Mouse (Mus musculus): ENCODE results near the gene Fam20a. TPM values are rescaled to one million over a fixed set of nuclear protein-coding genes. Genes with fewer than 3 reads are reported as not detected.
"Not testable (repeated sequence)": the region's sequence is repeated elsewhere in the genome, so short reads cannot be mapped to it uniquely, and the experiment has no call there.

Fam20a gene
- polyA plus RNA-seq, 1 experiment from 2014 or later = 1.2 TPM

- Histone ChIP-seq H3K27me3 (ENCODE audit: poor library complexity, severe bottlenecking) (peaks cover 18% of the 10 kb centered on the region), H3K9me3 (no peaks in the 10 kb centered on the region), H3K4me3 (no peak overlapping the region), H3K27ac (no peak overlapping the region), H3K36me3 (replicated peaks) (peaks cover 37% of the 10 kb centered on the region), H3K4me1 (peaks cover 8% of the 10 kb centered on the region)
- DNase-seq (ENCODE audit: extremely low spot score, low spot score) = no peak
- 88% methylated on average over 8 of the region's 8 CpGs for WGBS
These were observed 49.7 kb downstream of the Fam20a start for GRCm38 (mm10) chr11:109672396-109672795.

- H3K4me3 ChIP-seq = no peak overlapping the region
- no peaks in the 10 kb centered on the region for H3K9me3 ChIP-seq
- no peak overlapping the region for H3K27ac ChIP-seq
- WGBS = 87% methylated on average over 5 of the region's 5 CpGs
- H3K4me1 ChIP-seq = peaks cover 6% of the 10 kb centered on the region
- peaks cover 18% of the 10 kb centered on the region for H3K27me3 ChIP-seq (ENCODE audit: poor library complexity, severe bottlenecking)
- no peak for DNase-seq (ENCODE audit: extremely low spot score, low spot score)
- H3K36me3 ChIP-seq (replicated peaks) = peaks cover 41% of the 10 kb centered on the region
These were observed 50.1 kb downstream of the Fam20a start for GRCm38 (mm10) chr11:109672021-109672324.

GRCm38 (mm10) chr11:109671136-109672020 lies 50.7 kb downstream of the Fam20a start:
- 89% methylated on average over 6 of the region's 6 CpGs for WGBS
- no peak overlapping the region for H3K4me3 ChIP-seq
- peaks cover 47% of the 10 kb centered on the region for H3K36me3 ChIP-seq (replicated peaks)
- peaks cover 18% of the 10 kb centered on the region for H3K27me3 ChIP-seq (ENCODE audit: poor library complexity, severe bottlenecking)
- H3K9me3 ChIP-seq = no peaks in the 10 kb centered on the region
- no peak for DNase-seq (ENCODE audit: extremely low spot score, low spot score)
- peaks cover under 1% of the 10 kb centered on the region; the same call in 1 of the 2 replicates for H3K4me1 ChIP-seq
- H3K27ac ChIP-seq = no peak overlapping the region

- Histone ChIP-seq H3K9me3 (no peaks in the 10 kb centered on the region), H3K4me3 (no peak overlapping the region), H3K4me1 (no peaks in the 10 kb centered on the region), H3K36me3 (replicated peaks) (peaks cover 58% of the 10 kb centered on the region), H3K27me3 (ENCODE audit: poor library complexity, severe bottlenecking) (peaks cover 10% of the 10 kb centered on the region), H3K27ac (no peak overlapping the region)
- DNase-seq (ENCODE audit: extremely low spot score, low spot score) = no peak
- WGBS = 73% methylated on average over 14 of the region's 14 CpGs
These were observed 51.8 kb downstream of the Fam20a start for GRCm38 (mm10) chr11:109670026-109670916.

- no peaks in the 10 kb centered on the region for H3K27me3 ChIP-seq (ENCODE audit: poor library complexity, severe bottlenecking)
- H3K9me3 ChIP-seq = no peaks in the 10 kb centered on the region
- H3K36me3 ChIP-seq (replicated peaks) = peaks cover 68% of the 10 kb centered on the region
- 94% methylated on average over 8 of the region's 8 CpGs for WGBS
- no peaks in the 10 kb centered on the region for H3K4me1 ChIP-seq
- no peak overlapping the region for H3K4me3 ChIP-seq
- no peak for DNase-seq (ENCODE audit: extremely low spot score, low spot score)
- H3K27ac ChIP-seq = no peak overlapping the region
These were observed 52.9 kb downstream of the Fam20a start for GRCm38 (mm10) chr11:109669149-109669708.

GRCm38 (mm10) chr11:109668115-109668725 lies 53.9 kb downstream of the Fam20a start:
- 89% methylated on average over 8 of the region's 8 CpGs for WGBS
- Histone ChIP-seq H3K36me3 (replicated peaks) (peaks cover 78% of the 10 kb centered on the region), H3K4me3 (no peak overlapping the region), H3K27ac (no peak overlapping the region), H3K27me3 (ENCODE audit: poor library complexity, severe bottlenecking) (no peaks in the 10 kb centered on the region), H3K9me3 (no peaks in the 10 kb centered on the region), H3K4me1 (no peaks in the 10 kb centered on the region)
- no peak for DNase-seq (ENCODE audit: extremely low spot score, low spot score)

- H3K27me3 ChIP-seq (ENCODE audit: poor library complexity, severe bottlenecking) = no peaks in the 10 kb centered on the region
- peaks cover 87% of the 10 kb centered on the region for H3K36me3 ChIP-seq (replicated peaks)
- H3K9me3 ChIP-seq = no peaks in the 10 kb centered on the region
- no peaks in the 10 kb centered on the region for H3K4me1 ChIP-seq
- 95% methylated on average over 19 of the region's 19 CpGs for whole genome bisulfite sequencing
- H3K4me3 ChIP-seq = no peak overlapping the region
- H3K27ac ChIP-seq = no peak overlapping the region
- DNase-seq (ENCODE audit: extremely low spot score, low spot score) = no peak
These were observed 54.7 kb downstream of the Fam20a start for GRCm38 (mm10) chr11:109667371-109667770.

GRCm38 (mm10) chr11:109666411-109666810 lies 55.7 kb downstream of the Fam20a start:
- H3K27ac ChIP-seq = no peak overlapping the region
- H3K4me1 ChIP-seq = no peaks in the 10 kb centered on the region
- 98% methylated on average over 13 of the region's 13 CpGs for WGBS
- peaks cover 96% of the 10 kb centered on the region for H3K36me3 ChIP-seq (replicated peaks)
- no peaks in the 10 kb centered on the region for H3K27me3 ChIP-seq (ENCODE audit: poor library complexity, severe bottlenecking)
- H3K9me3 ChIP-seq = no peaks in the 10 kb centered on the region
- no peak for DNase-seq (ENCODE audit: extremely low spot score, low spot score)
- H3K4me3 ChIP-seq = no peak overlapping the region

GRCm38 (mm10) chr11:109665424-109665823 lies 56.7 kb downstream of the Fam20a start:
- no peaks in the 10 kb centered on the region for H3K9me3 ChIP-seq
- no peaks in the 10 kb centered on the region for H3K4me1 ChIP-seq
- H3K36me3 ChIP-seq (replicated peaks) = peaks cover 100% of the 10 kb centered on the region
- no peak overlapping the region for H3K4me3 ChIP-seq
- 88% methylated on average over 6 of the region's 6 CpGs for WGBS
- DNase-seq (ENCODE audit: extremely low spot score, low spot score) = no peak
- H3K27ac ChIP-seq = no peak overlapping the region
- H3K27me3 ChIP-seq (ENCODE audit: poor library complexity, severe bottlenecking) = no peaks in the 10 kb centered on the region

GRCm38 (mm10) chr11:109664293-109664692 lies 57.8 kb downstream of the Fam20a start:
- 94% methylated on average over 13 of the region's 13 CpGs for WGBS

GRCm38 (mm10) chr11:109660526-109660925 lies 61.6 kb downstream of the Fam20a start:
- H3K27me3 ChIP-seq (ENCODE audit: poor library complexity, severe bottlenecking); H3K4me1 ChIP-seq; H3K4me3 ChIP-seq; DNase-seq (ENCODE audit: extremely low spot score, low spot score); H3K9me3 ChIP-seq; H3K27ac ChIP-seq: not testable (repeated sequence)
- peaks cover 99% of the 10 kb centered on the region for H3K36me3 ChIP-seq (replicated peaks)
- 92% methylated on average over 8 of the region's 8 CpGs for WGBS

More at GRCm38 (mm10) chr11:109664293-109664692, 57.8 kb downstream of the Fam20a start:
- Histone ChIP-seq H3K4me1 (no peaks in the 10 kb centered on the region), H3K27ac (no peak overlapping the region), H3K27me3 (ENCODE audit: poor library complexity, severe bottlenecking) (no peaks in the 10 kb centered on the region), H3K4me3 (no peak overlapping the region), H3K36me3 (replicated peaks) (peaks cover 100% of the 10 kb centered on the region), H3K9me3 (no peaks in the 10 kb centered on the region)
- no peak for DNase-seq (ENCODE audit: extremely low spot score, low spot score)

GRCm38 (mm10) chr11:109656232-109656631 lies 65.8 kb downstream of the Fam20a start:
- H3K27ac ChIP-seq = no peak overlapping the region
- peaks cover 25% of the 10 kb centered on the region for H3K4me1 ChIP-seq
- H3K4me3 ChIP-seq = no peak overlapping the region
- WGBS = 92% methylated on average over 7 of the region's 7 CpGs
- no peaks in the 10 kb centered on the region for H3K9me3 ChIP-seq
- DNase-seq (ENCODE audit: extremely low spot score, low spot score) = no peak
- H3K27me3 ChIP-seq (ENCODE audit: poor library complexity, severe bottlenecking) = no peaks in the 10 kb centered on the region
- H3K36me3 ChIP-seq (replicated peaks) = peaks cover 81% of the 10 kb centered on the region

Data from forebrain, embryonic 10.5 days (tissue).